Mouse (Mus musculus) ZHBTc4 (cell line): ENCODE measurements at regions not wholly inside any gene's neighbourhood (a gene's known extent, or its start where the extent isn't known, plus 50 kb on each side); places are given as distances from the start of the nearest gene placed in this dataset.
A peak's percentile ranks its signal among the peaks of the same experiment; 100 is the strongest.

Experiments
- DNase-seq: peaks from one replicate; pipeline ENCODE4 v3.0.0-alpha.2; 2011; ENCODE audit warnings: low read depth, low spot score

DNA sequence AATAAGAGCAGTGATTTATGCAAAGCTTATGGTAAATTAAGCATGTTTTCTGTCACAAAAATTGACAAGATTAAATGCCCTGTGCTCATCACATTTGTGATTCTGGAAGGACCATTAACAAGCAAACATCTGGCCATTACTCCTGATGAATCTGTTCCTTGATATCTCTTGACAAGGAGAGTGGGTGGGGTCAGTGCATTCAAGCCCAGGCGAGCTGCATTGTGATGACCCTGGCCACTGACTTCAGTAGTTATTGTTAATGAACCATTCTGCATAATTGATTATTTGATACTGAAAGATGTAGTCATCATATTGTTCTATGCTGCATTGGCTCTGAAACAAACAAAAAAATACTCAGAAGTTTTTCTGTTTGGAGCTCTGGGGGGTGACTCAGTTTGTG is 115.4 kb upstream of the Prmt6 start:
- no peak for DNase-seq

GRCm38 (mm10) chr3:110361900-110362299 is 111.1 kb upstream of the Prmt6 start:
- DNase-seq: peak; percentile 25

GRCm38 (mm10) chr3:110356822-110357594 is 106.2 kb upstream of the Prmt6 start:
- no peak for DNase-seq

DNA sequence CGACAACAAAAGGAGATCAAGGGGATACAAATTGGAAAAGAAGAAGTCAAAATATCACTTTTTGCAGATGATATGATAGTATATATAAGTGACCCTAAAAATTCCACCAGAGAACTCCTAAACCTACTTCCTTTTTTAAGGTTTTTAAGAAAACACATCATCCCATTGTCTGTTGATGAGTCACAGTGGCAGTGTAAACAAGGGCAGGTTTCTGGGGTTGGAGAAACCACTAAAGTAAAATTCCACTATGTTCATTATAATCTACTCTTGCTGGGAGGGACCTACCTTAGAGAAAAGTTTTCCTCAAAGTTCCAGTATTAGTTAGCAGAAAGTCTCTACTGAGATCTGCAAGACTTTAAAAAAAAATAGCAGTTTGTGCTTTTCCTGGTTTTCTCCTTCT is 102.9 kb upstream of the Prmt6 start:
- DNase-seq: no peak

GRCm38 (mm10) chr3:110350075-110350474 is 99.3 kb upstream of the Prmt6 start:
- no peak for DNase-seq

DNA sequence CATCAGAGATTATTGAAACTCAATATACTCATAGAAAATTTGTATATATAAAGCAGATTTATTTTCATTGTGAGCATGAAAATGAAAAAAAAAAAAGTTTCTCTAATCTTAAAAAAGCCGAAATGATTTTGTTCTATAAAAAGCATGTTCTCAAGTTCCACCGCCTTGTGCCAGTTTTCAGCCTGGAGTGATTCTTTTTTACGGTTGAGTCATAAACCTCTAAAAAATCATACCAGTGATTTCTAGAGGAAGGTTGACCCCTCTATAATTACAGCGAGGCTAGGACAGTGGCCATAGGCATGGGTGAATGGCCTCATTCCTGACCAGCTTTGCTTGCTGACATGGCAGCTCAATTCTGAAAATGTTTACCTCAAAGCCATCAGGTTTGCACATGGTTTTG is 98.6 kb upstream of the Prmt6 start:
- no peak for DNase-seq

DNA sequence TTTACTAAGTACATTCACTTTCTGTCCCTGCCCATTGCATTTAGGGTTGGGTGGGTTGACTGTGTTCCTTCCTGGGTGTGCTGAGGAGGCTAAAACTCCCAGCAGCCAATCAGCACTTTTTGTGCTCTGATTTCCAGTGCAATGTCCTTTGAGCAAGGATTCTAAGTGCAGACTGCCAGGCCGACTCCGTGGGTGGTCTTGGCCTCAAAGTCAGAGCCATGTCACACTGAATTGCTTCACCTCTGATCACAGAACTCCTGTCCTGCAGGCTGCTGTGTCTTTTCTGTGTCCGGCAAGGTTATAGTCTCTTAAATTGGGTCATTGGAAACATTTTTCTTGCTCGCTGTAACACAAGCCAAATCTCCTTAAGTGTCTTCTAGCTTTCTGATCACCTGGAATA is 94.0 kb upstream of the Prmt6 start:
- DNase-seq: peak; percentile 75

- DNase-seq: no peak
Measured at GRCm38 (mm10) chr3:110340067-110340466, 89.3 kb upstream of the Prmt6 start.

DNA sequence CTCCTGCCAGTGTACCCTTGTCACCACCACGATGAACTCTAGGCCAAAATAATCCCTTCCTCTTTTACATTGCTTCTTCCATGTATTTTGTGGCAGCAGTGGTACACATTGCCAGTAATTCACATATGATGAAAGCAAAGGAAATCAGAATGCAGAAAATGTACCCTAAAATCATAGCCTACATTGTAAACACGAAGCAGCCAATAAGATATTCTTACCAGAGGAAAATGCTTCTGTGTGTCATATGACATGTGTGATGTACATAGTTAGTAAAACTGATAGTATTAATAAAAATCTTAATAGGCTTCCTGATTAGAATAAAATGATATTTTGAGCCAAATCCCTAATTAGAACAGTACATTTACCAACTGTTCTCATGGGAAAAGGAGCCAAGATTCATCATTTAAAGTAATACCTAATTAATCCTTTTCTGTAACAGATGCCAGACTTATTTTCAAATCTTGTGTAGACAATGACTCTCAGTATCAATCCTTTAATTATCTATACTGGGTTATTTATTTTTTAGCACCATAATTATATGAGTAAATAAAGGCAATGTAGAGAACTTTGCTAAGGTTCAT is 88.3 kb upstream of the Prmt6 start:
- no peak for DNase-seq

- no peak for DNase-seq
Measured at GRCm38 (mm10) chr3:110329175-110329574, 78.4 kb upstream of the Prmt6 start.

- DNase-seq: no peak
Measured at GRCm38 (mm10) chr3:110310270-110310669, 59.5 kb upstream of the Prmt6 start.

- DNase-seq: no peak
Measured at GRCm38 (mm10) chr3:110303166-110303565, 52.4 kb upstream of the Prmt6 start.
